Mouse (Mus musculus) liver, adult 2 months (tissue): ENCODE results near the gene Arhgef28.

ENCODE experiments used
- CTCF ChIP-seq: fragments of 200-500 bp; IDR thresholded peaks from 2 replicates; pipeline ENCODE4 v1.5.1; 2011; ENCODE audit warnings: low read depth, low read length, control low read depth
- POLR2A ChIP-seq: fragments of 200-500 bp; IDR thresholded peaks from 2 replicates; pipeline ENCODE4 v1.6.1; 2011; ENCODE audit warnings: low read length, control low read depth; ENCODE audit not compliant: insufficient read depth; ENCODE audit errors: extremely low read depth

DNA sequence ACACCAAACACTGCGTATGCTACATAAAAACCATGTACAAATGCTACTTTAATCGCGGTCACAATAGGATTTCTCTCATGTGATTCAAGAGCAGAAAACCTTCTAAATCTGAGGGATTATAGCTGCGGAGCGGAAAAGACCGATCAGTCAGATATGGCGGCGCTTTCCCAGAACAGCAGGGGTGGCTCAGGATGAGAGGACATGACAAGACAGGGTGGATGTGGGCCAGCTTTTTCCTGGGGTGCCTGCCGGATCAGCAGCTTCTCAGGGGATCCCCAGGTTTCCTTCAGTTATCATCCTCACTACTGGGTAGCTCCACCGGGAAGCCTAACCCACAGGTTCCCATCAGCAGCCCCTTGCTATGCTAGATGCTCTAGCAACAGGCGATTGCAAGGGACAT, 204.5 kb downstream of the Arhgef28 start:
- TF ChIP-seq POLR2A: no peak
- no peak for TF ChIP-seq CTCF
